ENCODE assay signal across 10 mouse cellular contexts in the genomic region with DNA sequence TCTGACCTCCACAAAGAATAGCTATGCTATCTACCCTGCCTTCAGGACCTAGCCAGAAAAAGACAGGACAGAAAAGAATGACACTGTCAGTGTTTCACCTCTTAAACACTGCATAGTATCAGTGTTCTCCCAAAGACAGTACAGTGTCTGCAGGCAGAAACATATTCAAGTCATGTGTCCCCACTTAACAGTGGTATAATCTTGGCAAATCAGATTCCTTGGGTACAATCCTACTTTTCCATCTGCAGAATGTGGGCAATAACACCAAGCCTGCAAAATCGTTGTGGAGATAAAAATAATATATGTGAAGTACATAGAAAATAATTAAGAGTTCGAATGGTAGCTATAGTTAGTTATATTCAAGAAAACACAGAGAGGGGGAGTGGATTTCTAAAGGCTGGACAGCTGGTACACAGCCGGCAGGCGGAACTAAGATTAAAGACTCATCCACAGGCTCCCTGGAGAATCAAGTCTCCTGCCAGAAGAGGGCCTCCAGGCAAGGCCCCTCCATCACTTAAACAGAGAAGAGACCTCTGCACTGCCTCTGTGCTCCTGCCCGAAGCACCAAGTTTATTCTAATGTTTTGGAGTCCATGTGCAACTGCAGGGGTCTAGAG. TPM values are rescaled to one million over a fixed set of nuclear protein-coding genes. Genes with fewer than 3 reads are reported as not detected.
DNase-seq lines count a peak whose midpoint lies in the region; ATAC-seq and TF ChIP-seq lines count a peak whose summit lies in the region.
"Had no signal": no experiment of that assay in that cellular context is flagged by ENCODE, and none has a peak within 500 bp of the region (broad histone marks: within the 10 kb centered on the region; RNA-seq: fewer than 3 reads in every experiment).

No protein-coding gene starts in this region.

- no peaks in the 10 kb centered on the region for H3K36me3 ChIP-seq in lung, embryonic 15.5 days
- H3K36me3 ChIP-seq in stomach, postnatal 0 days (ENCODE audit: control insufficient read depth, insufficient read depth, low read length), result no peaks in the 10 kb centered on the region
- H3K36me3 ChIP-seq in liver, postnatal 0 days (replicated peaks; ENCODE audit: insufficient read depth, low read length), result no peaks in the 10 kb centered on the region
- H3K36me3 ChIP-seq: limb, embryonic 13.5 days had no signal

- no peak overlapping the region for H3K4me3 ChIP-seq in lung, embryonic 15.5 days
- H3K4me3 ChIP-seq in lung, adult 2 months (replicated peaks; ENCODE audit: extremely low read depth, low read depth, low read length), result no peak overlapping the region
- H3K4me3 ChIP-seq in stomach, postnatal 0 days (ENCODE audit: low read depth, low read length), result no peak overlapping the region
- H3K4me3 ChIP-seq in liver, postnatal 0 days (ENCODE audit: low read depth, low read length), result no peak overlapping the region
- H3K4me3 ChIP-seq: limb, embryonic 13.5 days had no signal

- H3K4me1 ChIP-seq in lung, embryonic 15.5 days, result 0 out of 2 replicates have a peak, but pooled peaks cover 4% of the 10 kb centered on the region
- H3K4me1 ChIP-seq in lung, adult 2 months (ENCODE audit: control insufficient read depth, insufficient read depth, low read length), result peaks cover 3% of the 10 kb centered on the region
- H3K4me1 ChIP-seq in stomach, postnatal 0 days (replicated peaks; ENCODE audit: control insufficient read depth, insufficient read depth), result no peaks in the 10 kb centered on the region
- H3K4me1 ChIP-seq in liver, postnatal 0 days (ENCODE audit: insufficient read depth), result no peaks in the 10 kb centered on the region
- H3K4me1 ChIP-seq: limb, embryonic 13.5 days had no signal

- TF ChIP-seq CTCF in lung, adult 2 months (IDR thresholded peaks at IDR 0.05; ENCODE audit: insufficient read depth, low read length), result no peak
- TF ChIP-seq CTCF in stomach, postnatal 0 days (IDR thresholded peaks at IDR 0.05; ENCODE audit: low read depth), result peak; percentile 11; the same call in 1 of the 2 replicates
- TF ChIP-seq CTCF in liver, postnatal 0 days (IDR thresholded peaks at IDR 0.05; ENCODE audit: low read depth), result no peak

- H3K4me2 ChIP-seq in lung, embryonic 15.5 days, result no peak overlapping the region
- no peak overlapping the region for H3K4me2 ChIP-seq in stomach, postnatal 0 days (replicated peaks; ENCODE audit: low read depth)
- no peak overlapping the region for H3K4me2 ChIP-seq in liver, postnatal 0 days (ENCODE audit: low read depth, low read length)
- H3K4me2 ChIP-seq: limb, embryonic 13.5 days had no signal

- no peaks in the 10 kb centered on the region for H3K9me3 ChIP-seq in lung, embryonic 15.5 days
- no peaks in the 10 kb centered on the region for H3K9me3 ChIP-seq in stomach, postnatal 0 days (ENCODE audit: control insufficient read depth, low read length)
- no peaks in the 10 kb centered on the region for H3K9me3 ChIP-seq in liver, postnatal 0 days (ENCODE audit: low read length)
- H3K9me3 ChIP-seq: limb, embryonic 13.5 days had no signal

- TF ChIP-seq POLR2A in lung, adult 2 months (IDR thresholded peaks at IDR 0.05; ENCODE audit: borderline replicate concordance, extremely low read depth, low read depth, low read length), result no peak

- H3K9ac ChIP-seq in lung, embryonic 15.5 days, result no peak overlapping the region
- no peak overlapping the region for H3K9ac ChIP-seq in stomach, postnatal 0 days (ENCODE audit: low read length)
- H3K9ac ChIP-seq in liver, postnatal 0 days (replicated peaks), result no peak overlapping the region
- H3K9ac ChIP-seq: limb, embryonic 13.5 days had no signal

- no peak for DNase-seq in lung, adult 2 months
- DNase-seq in frontal cortex, postnatal 10 days (ENCODE audit: low spot score in 2 of 2), result peak; percentile 22 to 52
- peak; percentile 75 to 78 for DNase-seq in left cerebral cortex, adult 9 months (ENCODE audit: low spot score in 2 of 2)
- DNase-seq in stomach, postnatal 0 days (ENCODE audit: low spot score), result no peak
- no peak for DNase-seq in embryo, embryonic 10.5 days (ENCODE audit: low spot score)
- DNase-seq in liver, postnatal 0 days, result no peak
- DNase-seq in yolk sac, embryonic 10.5 days (ENCODE audit: low spot score), result no peak

- no peak for TF ChIP-seq EP300 in stomach, postnatal 0 days (optimal IDR thresholded peaks at IDR 0.05)
- no peak for TF ChIP-seq EP300 in liver, postnatal 0 days (IDR thresholded peaks at IDR 0.05; ENCODE audit: low read depth)

- ATAC-seq in lung, embryonic 15.5 days (ENCODE audit: borderline replicate concordance, extremely low read depth, low FRiP score, low TSS enrichment), result peak; percentile 42; the same call in 1 of the 2 replicates
- ATAC-seq in stomach, postnatal 0 days (ENCODE audit: low FRiP score, low TSS enrichment), result no peak
- no peak for ATAC-seq in liver, postnatal 0 days
- ATAC-seq: Patski had no signal

- no peaks in the 10 kb centered on the region for H3K27me3 ChIP-seq in lung, embryonic 15.5 days
- H3K27me3 ChIP-seq in stomach, postnatal 0 days (ENCODE audit: control insufficient read depth, insufficient read depth, low read length), result no peaks in the 10 kb centered on the region
- H3K27me3 ChIP-seq in liver, postnatal 0 days (ENCODE audit: insufficient read depth, low read length), result no peaks in the 10 kb centered on the region
- H3K27me3 ChIP-seq: Patski had no signal

- H3K27ac ChIP-seq in lung, embryonic 15.5 days, result no peak overlapping the region
- H3K27ac ChIP-seq in stomach, postnatal 0 days (replicated peaks), result peak overlapping the region; percentile 49; the same call in 1 of the 2 replicates
- no peak overlapping the region for H3K27ac ChIP-seq in liver, postnatal 0 days (ENCODE audit: low read depth)
- H3K27ac ChIP-seq: limb, embryonic 13.5 days had no signal

- WGBS in lung, embryonic 15.5 days, result 51% methylated on average over 5 of the region's 5 CpGs
- WGBS in lung, adult 2 months, result 51% methylated on average over 5 of the region's 5 CpGs
- 44% methylated on average over 5 of the region's 5 CpGs for WGBS in stomach, postnatal 0 days
- 68% methylated on average over 5 of the region's 5 CpGs for WGBS in liver, postnatal 0 days (ENCODE audit: insufficient replicate concordance)

RNA-seq across cellular contexts. Expression of gene Cd34, which starts 53.4 kb away (rescaled TPM):
- polyA plus RNA-seq in lung, embryonic 15.5 days (2015; fragmentation: Nextera tagmentation; extraction: Ambion mirVana), result 179 and 183 TPM in 2 replicates
- 79.8 and 101 TPM in 2 replicates for polyA plus RNA-seq in lung, adult 2 months (2012; rRNA removed)
- 49.9 and 54.8 TPM in 2 replicates for polyA plus RNA-seq in stomach, postnatal 0 days (2015; fragmentation: Nextera tagmentation; extraction: Ambion mirVana)
- polyA plus RNA-seq in liver, postnatal 0 days (2015; fragmentation: Nextera tagmentation; extraction: Ambion mirVana), result 6.4 and 6.5 TPM in 2 replicates

Comparison
In these comparisons a context has a peak if more than half of its experiments do, and no peak if none do; other contexts are left out.
1. DNase-seq: peak in frontal cortex, postnatal 10 days (2 of 2) and left cerebral cortex, adult 9 months (2 of 2); none in lung, adult 2 months (single experiment), stomach, postnatal 0 days (single experiment), embryo, embryonic 10.5 days (single experiment), liver, postnatal 0 days (single experiment) and yolk sac, embryonic 10.5 days (single experiment).